Mouse (Mus musculus) small intestine, adult 2 months (tissue): ENCODE measurements around the gene Chd3.

ENCODE experiments used
- CTCF ChIP-seq: fragments of 200-500 bp; IDR thresholded peaks from 2 replicates; pipeline ENCODE4 v1.5.1; 2012; ENCODE audit warnings: low read depth, mild to moderate bottlenecking, control low read depth, inconsistent platforms, low read length, moderate library complexity, mixed read lengths; ENCODE audit not compliant: insufficient replicate concordance, insufficient read length; ENCODE audit errors: extremely low read depth
- POLR2A ChIP-seq: fragments of 200-500 bp; IDR thresholded peaks from 2 replicates; pipeline ENCODE4 v1.6.1; 2012; ENCODE audit warnings: low read depth, mild to moderate bottlenecking, control low read depth, inconsistent platforms, low read length, moderate library complexity

- TF ChIP-seq POLR2A (no peak), CTCF (no peak)
Observed at GRCm38 (mm10) chr11:69369990-69370816, 997 bp upstream of the Chd3 start.
